Mouse (Mus musculus): ENCODE measurements around the gene Cuedc2. TPM values are rescaled to one million over a fixed set of nuclear protein-coding genes. Genes with fewer than 3 reads are reported as not detected.
A peak's percentile ranks its signal among the peaks of the same experiment; 100 is the strongest.

Cuedc2 gene
- polyA plus RNA-seq, 1 experiment from 2014 or later: 405 TPM

GRCm38 (mm10) chr19:46318586-46319378 is 19.7 kb downstream of the Cuedc2 start:
- Histone ChIP-seq H3K4me3 (ENCODE audit: low read depth, low read length) (peak overlapping the region; percentile 40; the same call in 1 of the 2 replicates), H3K36me3 (ENCODE audit: control insufficient read depth, insufficient read depth, low read length) (0 out of 2 replicates have a peak, but pooled peaks cover 3% of the 10 kb centered on the region), H3K4me2 (ENCODE audit: low read length) (peak overlapping the region; percentile 66), H3K27me3 (replicated peaks; ENCODE audit: control insufficient read depth, insufficient read depth, low read length) (peaks cover 63% of the 10 kb centered on the region), H3K27ac (ENCODE audit: low read depth, low read length) (no peak overlapping the region), H3K4me1 (ENCODE audit: control insufficient read depth, insufficient read depth, low read length) (peaks cover 38% of the 10 kb centered on the region), H3K9me3 (replicated peaks; ENCODE audit: control insufficient read depth, low read length) (no peaks in the 10 kb centered on the region), H3K9ac (ENCODE audit: low read length) (peak overlapping the region; percentile 65; the same call in 1 of the 2 replicates)
- peak; percentile 86 for DNase-seq (ENCODE audit: low spot score)
- peak; percentile 45; the same call in 1 of the 2 replicates for ATAC-seq
- 9% methylated on average over 16 of the region's 16 CpGs for WGBS

- H3K4me1 ChIP-seq (ENCODE audit: control insufficient read depth, insufficient read depth, low read length): peaks cover 35% of the 10 kb centered on the region
- H3K9ac ChIP-seq (ENCODE audit: low read length): peak overlapping the region; percentile 65
- H3K9me3 ChIP-seq (replicated peaks; ENCODE audit: control insufficient read depth, low read length): no peaks in the 10 kb centered on the region
- H3K4me2 ChIP-seq (ENCODE audit: low read length): peak overlapping the region; percentile 66
- H3K4me3 ChIP-seq (ENCODE audit: low read depth, low read length): peak overlapping the region; percentile 40
- 0 out of 2 replicates have a peak, but pooled peaks cover 8% of the 10 kb centered on the region for H3K36me3 ChIP-seq (ENCODE audit: control insufficient read depth, insufficient read depth, low read length)
- H3K27ac ChIP-seq (ENCODE audit: low read depth, low read length): no peak overlapping the region
- DNase-seq (ENCODE audit: low spot score): no peak
- H3K27me3 ChIP-seq (replicated peaks; ENCODE audit: control insufficient read depth, insufficient read depth, low read length): peaks cover 65% of the 10 kb centered on the region
- 2% methylated on average over 36 of the region's 42 CpGs for WGBS
- ATAC-seq: 0 out of 2 replicates have a peak, but pooled peaks have one; percentile 14
These were observed 20.5 kb downstream of the Cuedc2 start for GRCm38 (mm10) chr19:46318031-46318471.

GRCm38 (mm10) chr19:46317546-46317885 is 21.0 kb downstream of the Cuedc2 start:
- Histone ChIP-seq H3K9ac (ENCODE audit: low read length) (peak overlapping the region; percentile 65), H3K4me3 (ENCODE audit: low read depth, low read length) (peak overlapping the region; percentile 40), H3K4me1 (ENCODE audit: control insufficient read depth, insufficient read depth, low read length) (peaks cover 31% of the 10 kb centered on the region), H3K27me3 (replicated peaks; ENCODE audit: control insufficient read depth, insufficient read depth, low read length) (peaks cover 65% of the 10 kb centered on the region), H3K27ac (ENCODE audit: low read depth, low read length) (no peak overlapping the region), H3K36me3 (ENCODE audit: control insufficient read depth, insufficient read depth, low read length) (peaks cover 13% of the 10 kb centered on the region; the same call in 1 of the 2 replicates), H3K9me3 (replicated peaks; ENCODE audit: control insufficient read depth, low read length) (no peaks in the 10 kb centered on the region), H3K4me2 (ENCODE audit: low read length) (peak overlapping the region; percentile 66)
- no peak for ATAC-seq
- WGBS: under 1% methylated on average over 36 of the region's 48 CpGs
- no peak for DNase-seq (ENCODE audit: low spot score)

GRCm38 (mm10) chr19:46316846-46317545 is 21.5 kb downstream of the Cuedc2 start:
- WGBS: 26% methylated on average over 15 of the region's 15 CpGs
- Histone ChIP-seq H3K27ac (ENCODE audit: low read depth, low read length) (no peak overlapping the region), H3K4me3 (ENCODE audit: low read depth, low read length) (peak overlapping the region; percentile 40), H3K9me3 (replicated peaks; ENCODE audit: control insufficient read depth, low read length) (no peaks in the 10 kb centered on the region), H3K4me1 (ENCODE audit: control insufficient read depth, insufficient read depth, low read length) (peaks cover 26% of the 10 kb centered on the region), H3K9ac (ENCODE audit: low read length) (peak overlapping the region; percentile 65), H3K27me3 (replicated peaks; ENCODE audit: control insufficient read depth, insufficient read depth, low read length) (peaks cover 65% of the 10 kb centered on the region), H3K4me2 (ENCODE audit: low read length) (peak overlapping the region; percentile 66), H3K36me3 (ENCODE audit: control insufficient read depth, insufficient read depth, low read length) (peaks cover 14% of the 10 kb centered on the region; the same call in 1 of the 2 replicates)
- ATAC-seq (no peak), DNase-seq (ENCODE audit: low spot score) (no peak)

GRCm38 (mm10) chr19:46315752-46316610 is 22.5 kb downstream of the Cuedc2 start:
- H3K4me2 ChIP-seq (ENCODE audit: low read length): peak overlapping the region; percentile 66; the same call in 1 of the 2 replicates
- peaks cover 65% of the 10 kb centered on the region for H3K27me3 ChIP-seq (replicated peaks; ENCODE audit: control insufficient read depth, insufficient read depth, low read length)
- no peak overlapping the region for H3K9ac ChIP-seq (ENCODE audit: low read length)
- peaks cover 16% of the 10 kb centered on the region for H3K4me1 ChIP-seq (ENCODE audit: control insufficient read depth, insufficient read depth, low read length)
- H3K9me3 ChIP-seq (replicated peaks; ENCODE audit: control insufficient read depth, low read length): no peaks in the 10 kb centered on the region
- H3K27ac ChIP-seq (ENCODE audit: low read depth, low read length): no peak overlapping the region
- DNase-seq (ENCODE audit: low spot score) (no peak), ATAC-seq (no peak)
- whole genome bisulfite sequencing: 52% methylated on average over 12 of the region's 12 CpGs
- 0 out of 2 replicates have a peak overlapping the region, but pooled peaks have one; percentile 40 for H3K4me3 ChIP-seq (ENCODE audit: low read depth, low read length)
- peaks cover 14% of the 10 kb centered on the region; the same call in 1 of the 2 replicates for H3K36me3 ChIP-seq (ENCODE audit: control insufficient read depth, insufficient read depth, low read length)

GRCm38 (mm10) chr19:46314872-46315742 is 23.4 kb downstream of the Cuedc2 start:
- Histone ChIP-seq H3K9ac (ENCODE audit: low read length) (no peak overlapping the region), H3K4me2 (ENCODE audit: low read length) (no peak overlapping the region), H3K4me3 (ENCODE audit: low read depth, low read length) (no peak overlapping the region), H3K4me1 (ENCODE audit: control insufficient read depth, insufficient read depth, low read length) (peaks cover 14% of the 10 kb centered on the region), H3K27me3 (replicated peaks; ENCODE audit: control insufficient read depth, insufficient read depth, low read length) (peaks cover 60% of the 10 kb centered on the region), H3K27ac (ENCODE audit: low read depth, low read length) (no peak overlapping the region), H3K36me3 (ENCODE audit: control insufficient read depth, insufficient read depth, low read length) (peaks cover 14% of the 10 kb centered on the region; the same call in 1 of the 2 replicates), H3K9me3 (replicated peaks; ENCODE audit: control insufficient read depth, low read length) (no peaks in the 10 kb centered on the region)
- no peak for DNase-seq (ENCODE audit: low spot score)
- ATAC-seq: no peak
- 44% methylated on average over 14 of the region's 14 CpGs for WGBS

GRCm38 (mm10) chr19:46314151-46314601 is 24.3 kb downstream of the Cuedc2 start:
- DNase-seq (ENCODE audit: low spot score) (no peak), ATAC-seq (no peak)
- Histone ChIP-seq H3K4me1 (ENCODE audit: control insufficient read depth, insufficient read depth, low read length) (peaks cover 13% of the 10 kb centered on the region), H3K27ac (ENCODE audit: low read depth, low read length) (no peak overlapping the region), H3K36me3 (ENCODE audit: control insufficient read depth, insufficient read depth, low read length) (peaks cover 14% of the 10 kb centered on the region; the same call in 1 of the 2 replicates), H3K4me3 (ENCODE audit: low read depth, low read length) (no peak overlapping the region), H3K4me2 (ENCODE audit: low read length) (no peak overlapping the region), H3K27me3 (replicated peaks; ENCODE audit: control insufficient read depth, insufficient read depth, low read length) (peaks cover 55% of the 10 kb centered on the region), H3K9me3 (replicated peaks; ENCODE audit: control insufficient read depth, low read length) (no peaks in the 10 kb centered on the region), H3K9ac (ENCODE audit: low read length) (no peak overlapping the region)
- WGBS: 12% methylated on average over 18 of the region's 18 CpGs
